Mouse (Mus musculus) hindbrain, embryonic 16.5 days (tissue): Measurements from ENCODE around the gene Scnn1b. TPM values are rescaled to one million over a fixed set of nuclear protein-coding genes. Genes with fewer than 3 reads are reported as not detected.

ENCODE experiments used
- ATAC-seq: fragments of 200-750 bp; cut with Nextera tagmentation; 2 replicates; pipeline ENCODE4 v1.8.0; 2017; ENCODE audit warnings: moderate TSS enrichment, moderate library complexity
- H3K27ac ChIP-seq: fragments of 300-500 bp; sonication (generic); 2 replicates; pipeline ENCODE4 v1.5.1; 2014; ENCODE audit warnings: low read depth, mild to moderate bottlenecking, control low read depth, low read length, moderate library complexity
- H3K27me3 ChIP-seq: fragments of 300-500 bp; sonication (generic); replicated peaks from 2 replicates; pipeline ENCODE4 v1.6.1; 2014; ENCODE audit warnings: low read length; ENCODE audit not compliant: control insufficient read depth, insufficient read depth
- H3K36me3 ChIP-seq: fragments of 300-500 bp; sonication (generic); 2 replicates; pipeline ENCODE4 v1.6.1; 2014; ENCODE audit warnings: mild to moderate bottlenecking, low read length, moderate library complexity, mixed read lengths; ENCODE audit not compliant: control insufficient read depth, insufficient read depth
- H3K4me1 ChIP-seq: fragments of 300-500 bp; sonication (generic); 2 replicates; pipeline ENCODE4 v1.6.1; 2014; ENCODE audit warnings: low read depth, low read length; ENCODE audit not compliant: control insufficient read depth, insufficient read depth
- H3K4me2 ChIP-seq: fragments of 300-500 bp; sonication (generic); 2 replicates; pipeline ENCODE4 v1.6.1; 2014; ENCODE audit warnings: mild to moderate bottlenecking, low read length, control low read depth, moderate library complexity
- H3K4me3 ChIP-seq: fragments of 300-500 bp; sonication (generic); 2 replicates; pipeline ENCODE4 v1.5.1; 2014; ENCODE audit warnings: mild to moderate bottlenecking, low read length, control low read depth, moderate library complexity
- H3K9ac ChIP-seq: fragments of 300-500 bp; sonication (generic); 2 replicates; pipeline ENCODE4 v1.6.1; 2014; ENCODE audit warnings: low read depth, mild to moderate bottlenecking, control low read depth, low read length, moderate library complexity
- H3K9me3 ChIP-seq: fragments of 300-500 bp; sonication (generic); 2 replicates; pipeline ENCODE4 v1.6.1; 2014; ENCODE audit warnings: mild to moderate bottlenecking, low read length, moderate library complexity; ENCODE audit not compliant: control insufficient read depth
- WGBS: fragments of 180-500 bp; shearing (Covaris S2); extraction: QIAGEN DNeasy Blood & Tissue Kit; methylation state at CpG from one replicate; pipeline ENCODE4 v1.1.7; 2014; 5-methylcytosine and 5-hydroxymethylcytosine counted together
- polyA plus RNA-seq: library from polyadenylated mRNA; unstranded; fragments of >200 nt; fragmentation: Nextera tagmentation; extraction: Ambion mirVana; gene quantifications from 2 replicates; pipeline ENCODE4 v1.2.1, GENCODE M21; 2015

Gene Scnn1b
- polyA plus RNA-seq, 1 experiment from 2014 or later: 0.29 TPM

- Histone ChIP-seq H3K27ac (no peak overlapping the region), H3K27me3 (no peaks in the 10 kb centered on the region), H3K9ac (no peak overlapping the region), H3K9me3 (no peaks in the 10 kb centered on the region), H3K4me2 (no peak overlapping the region), H3K4me1 (peaks cover 8% of the 10 kb centered on the region; the same call in 1 of the 2 replicates), H3K36me3 (no peaks in the 10 kb centered on the region; the same call in 1 of the 2 replicates), H3K4me3 (no peak overlapping the region)
- 83% methylated on average over 2 of the region's 2 CpGs for WGBS
- no peak for ATAC-seq
These were observed 69.5 kb downstream of the Scnn1b start for GRCm38 (mm10) chr7:121934346-121934745.

- peaks cover 8% of the 10 kb centered on the region; the same call in 1 of the 2 replicates for H3K4me1 ChIP-seq
- no peak overlapping the region for H3K9ac ChIP-seq
- no peak overlapping the region for H3K4me3 ChIP-seq
- H3K4me2 ChIP-seq: no peak overlapping the region
- 75% methylated on average over 12 of the region's 12 CpGs for WGBS
- H3K27me3 ChIP-seq: no peaks in the 10 kb centered on the region
- ATAC-seq: no peak
- no peaks in the 10 kb centered on the region for H3K9me3 ChIP-seq
- H3K27ac ChIP-seq: peak overlapping the region; percentile 59
- H3K36me3 ChIP-seq: no peaks in the 10 kb centered on the region
These were observed 71.3 kb downstream of the Scnn1b start for GRCm38 (mm10) chr7:121935906-121936794.

GRCm38 (mm10) chr7:121936861-121937630 is 72.2 kb downstream of the Scnn1b start:
- Histone ChIP-seq H3K27ac (peak overlapping the region; percentile 26), H3K4me3 (no peak overlapping the region), H3K36me3 (no peaks in the 10 kb centered on the region), H3K4me2 (no peak overlapping the region), H3K27me3 (no peaks in the 10 kb centered on the region), H3K9me3 (no peaks in the 10 kb centered on the region), H3K9ac (no peak overlapping the region), H3K4me1 (peaks cover 8% of the 10 kb centered on the region; the same call in 1 of the 2 replicates)
- WGBS: 49% methylated on average over 14 of the region's 14 CpGs
- peak; percentile 60 for ATAC-seq

- H3K4me2 ChIP-seq: no peak overlapping the region
- peaks cover 5% of the 10 kb centered on the region; the same call in 1 of the 2 replicates for H3K36me3 ChIP-seq
- no peak for ATAC-seq
- H3K4me3 ChIP-seq: no peak overlapping the region
- 70% methylated on average over 8 of the region's 8 CpGs for WGBS
- no peaks in the 10 kb centered on the region for H3K9me3 ChIP-seq
- no peaks in the 10 kb centered on the region for H3K27me3 ChIP-seq
- peak overlapping the region; percentile 26; the same call in 1 of the 2 replicates for H3K27ac ChIP-seq
- peaks cover 8% of the 10 kb centered on the region; the same call in 1 of the 2 replicates for H3K4me1 ChIP-seq
- no peak overlapping the region for H3K9ac ChIP-seq
These were observed 73.5 kb downstream of the Scnn1b start for GRCm38 (mm10) chr7:121938124-121938891.

GRCm38 (mm10) chr7:121939244-121939643 is 74.4 kb downstream of the Scnn1b start:
- no peak for ATAC-seq
- Histone ChIP-seq H3K4me1 (peaks cover 8% of the 10 kb centered on the region; the same call in 1 of the 2 replicates), H3K4me3 (no peak overlapping the region), H3K9me3 (no peaks in the 10 kb centered on the region), H3K36me3 (peaks cover 5% of the 10 kb centered on the region; the same call in 1 of the 2 replicates), H3K9ac (no peak overlapping the region), H3K4me2 (no peak overlapping the region), H3K27ac (no peak overlapping the region), H3K27me3 (no peaks in the 10 kb centered on the region)
- 48% methylated on average over 6 of the region's 6 CpGs for WGBS

GRCm38 (mm10) chr7:121939729-121940128 is 74.9 kb downstream of the Scnn1b start:
- WGBS: 30% methylated on average over 4 of the region's 4 CpGs
- Histone ChIP-seq H3K27me3 (no peaks in the 10 kb centered on the region), H3K4me1 (peaks cover 8% of the 10 kb centered on the region; the same call in 1 of the 2 replicates), H3K4me2 (no peak overlapping the region), H3K9me3 (no peaks in the 10 kb centered on the region), H3K36me3 (peaks cover 5% of the 10 kb centered on the region; the same call in 1 of the 2 replicates), H3K4me3 (no peak overlapping the region), H3K27ac (no peak overlapping the region), H3K9ac (no peak overlapping the region)
- peak; percentile 72 for ATAC-seq

- Histone ChIP-seq H3K27ac (no peak overlapping the region), H3K27me3 (no peaks in the 10 kb centered on the region), H3K9me3 (no peaks in the 10 kb centered on the region), H3K36me3 (peaks cover 5% of the 10 kb centered on the region; the same call in 1 of the 2 replicates), H3K4me3 (no peak overlapping the region), H3K4me1 (peaks cover 8% of the 10 kb centered on the region; the same call in 1 of the 2 replicates), H3K9ac (no peak overlapping the region), H3K4me2 (no peak overlapping the region)
- no peak for ATAC-seq
- 81% methylated on average over 3 of the region's 3 CpGs for WGBS
These were observed 76.2 kb downstream of the Scnn1b start for GRCm38 (mm10) chr7:121941016-121941415.

GRCm38 (mm10) chr7:121941640-121942039 is 76.8 kb downstream of the Scnn1b start:
- no peak for ATAC-seq
- Histone ChIP-seq H3K27me3 (no peaks in the 10 kb centered on the region), H3K4me1 (peaks cover 5% of the 10 kb centered on the region; the same call in 1 of the 2 replicates), H3K4me2 (no peak overlapping the region), H3K4me3 (no peak overlapping the region), H3K9ac (no peak overlapping the region), H3K27ac (no peak overlapping the region), H3K9me3 (no peaks in the 10 kb centered on the region), H3K36me3 (peaks cover 5% of the 10 kb centered on the region; the same call in 1 of the 2 replicates)
- 90% methylated on average over 3 of the region's 3 CpGs for WGBS
